Mouse (Mus musculus) olfactory bulb, adult 2 months (tissue): ENCODE data around the gene Otop3.

Source experiments
- CTCF ChIP-seq: fragments of 200-500 bp; IDR thresholded peaks from 2 replicates; pipeline ENCODE4 v1.5.1; 2012; ENCODE audit warnings: low read depth, mild to moderate bottlenecking, low read length, moderate library complexity; ENCODE audit not compliant: insufficient read depth
- POLR2A ChIP-seq: fragments of 200-500 bp; IDR thresholded peaks from 2 replicates; pipeline ENCODE4 v1.6.1; 2012; ENCODE audit warnings: mild to moderate bottlenecking, low read depth, low read length, moderate library complexity; ENCODE audit not compliant: insufficient read depth

GRCm38 (mm10) chr11:115372015-115372414 is 37.5 kb downstream of the Otop3 start:
- TF ChIP-seq POLR2A (no peak), CTCF (no peak)
